Mouse (Mus musculus) ES-Bruce4 (cell line): ENCODE measurements around the gene Neurl1a.

Source experiments
- CTCF ChIP-seq: IDR thresholded peaks from one replicate; pipeline ENCODE4 v1.8.1; 2011; ENCODE audit warnings: low read depth, low read length
- POLR2A ChIP-seq: IDR thresholded peaks from one replicate; pipeline ENCODE4 v1.8.1; 2011; ENCODE audit warnings: low read length; ENCODE audit not compliant: insufficient read depth

DNA sequence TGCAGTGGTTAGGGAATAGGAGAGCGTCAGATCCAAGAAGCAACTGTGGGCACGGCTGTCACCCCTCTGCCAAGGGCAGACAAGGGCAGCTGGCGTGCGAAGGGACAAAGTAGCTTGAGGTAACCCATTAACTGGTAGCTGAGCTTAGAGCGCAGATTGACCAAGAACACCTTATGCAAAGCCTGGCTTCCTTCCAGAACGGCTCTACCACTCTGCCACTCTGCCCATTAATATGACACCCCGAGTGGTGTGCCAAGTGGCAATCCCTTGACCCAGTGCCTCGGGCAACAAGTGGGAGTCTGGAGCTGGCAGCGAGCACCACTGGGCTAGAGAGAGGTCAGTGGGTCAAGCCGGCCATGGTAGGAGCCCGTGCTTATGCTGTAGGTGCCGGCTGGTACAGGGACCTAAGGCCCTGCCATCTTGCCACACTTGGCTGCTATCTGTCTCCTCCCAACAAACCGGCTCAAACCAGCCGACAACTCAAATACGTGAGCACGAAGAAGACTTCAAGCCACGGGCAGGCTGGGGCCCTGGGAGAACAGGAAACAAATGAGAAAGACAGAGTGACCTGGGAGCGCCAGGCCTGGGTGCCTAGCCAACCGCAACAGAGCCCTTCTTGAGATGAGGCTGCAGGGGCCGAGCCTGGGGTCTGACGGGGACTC is 123.7 kb downstream of the Neurl1a start:
- no peak for TF ChIP-seq POLR2A
- no peak for TF ChIP-seq CTCF
